Mouse (Mus musculus) embryonic facial prominence, embryonic 14.5 days (tissue): ENCODE results near the gene Xrcc1. TPM values are rescaled to one million over a fixed set of nuclear protein-coding genes. Genes with fewer than 3 reads are reported as not detected.

Experiments
- ATAC-seq: fragments of 200-750 bp; cut with Nextera tagmentation; 2 replicates; pipeline ENCODE4 v1.8.0; 2017; ENCODE audit warnings: low read depth, moderate number of reproducible peaks, moderate TSS enrichment
- DNase-seq: peaks from one replicate; pipeline ENCODE4 v3.0.0-alpha.2; 2015; ENCODE audit warnings: low spot score
- H3K27ac ChIP-seq: fragments of 300-500 bp; sonication (generic); replicated peaks from 2 replicates; pipeline ENCODE4 v1.5.1; 2014; ENCODE audit warnings: low read depth, mild to moderate bottlenecking, low read length, moderate library complexity
- H3K27me3 ChIP-seq: fragments of 300-500 bp; sonication (generic); replicated peaks from 2 replicates; pipeline ENCODE4 v1.6.1; 2014; ENCODE audit warnings: low read length; ENCODE audit not compliant: control insufficient read depth, insufficient read depth
- H3K36me3 ChIP-seq: fragments of 300-500 bp; sonication (generic); 2 replicates; pipeline ENCODE4 v1.6.1; 2014; ENCODE audit warnings: low read length, mixed read lengths; ENCODE audit not compliant: control insufficient read depth, insufficient read depth
- H3K4me1 ChIP-seq: fragments of 300-500 bp; sonication (generic); 2 replicates; pipeline ENCODE4 v1.6.1; 2014; ENCODE audit warnings: antibody characterized with exemption, low read length; ENCODE audit not compliant: control insufficient read depth, insufficient read depth
- H3K4me2 ChIP-seq: fragments of 300-500 bp; sonication (generic); 2 replicates; pipeline ENCODE4 v1.6.1; 2014; ENCODE audit warnings: low read depth, mild to moderate bottlenecking, low read length, moderate library complexity, mixed read lengths
- H3K4me3 ChIP-seq: fragments of 300-500 bp; sonication (generic); 2 replicates; pipeline ENCODE4 v1.5.1; 2014; ENCODE audit warnings: low read depth, mild to moderate bottlenecking, low read length
- H3K9ac ChIP-seq: fragments of 300-500 bp; sonication (generic); 2 replicates; pipeline ENCODE4 v1.6.1; 2014; ENCODE audit warnings: low read depth, mild to moderate bottlenecking, low read length, moderate library complexity, mixed read lengths
- H3K9me3 ChIP-seq: fragments of 300-500 bp; sonication (generic); 2 replicates; pipeline ENCODE4 v1.6.1; 2016; ENCODE audit warnings: low read length; ENCODE audit not compliant: control insufficient read depth
- WGBS: fragments of 180-500 bp; shearing (Covaris S2); extraction: QIAGEN DNeasy Blood & Tissue Kit; methylation state at CpG from one replicate; pipeline ENCODE4 v1.1.7; 2014; 5-methylcytosine and 5-hydroxymethylcytosine counted together
- polyA plus RNA-seq: library from polyadenylated mRNA; unstranded; fragments of >200 nt; fragmentation: Nextera tagmentation; extraction: Ambion mirVana; gene quantifications from 2 replicates; pipeline ENCODE4 v1.2.1, GENCODE M21; 2014

The Xrcc1 gene
- polyA plus RNA-seq, 1 experiment from 2014 or later: 88.4 TPM

- WGBS: 1% methylated on average over 38 of the region's 39 CpGs
- H3K4me1 ChIP-seq: peaks cover 4% of the 10 kb centered on the region; the same call in 1 of the 2 replicates
- peak overlapping the region; percentile 75 for H3K4me3 ChIP-seq
- ATAC-seq (peak; percentile 96), DNase-seq (peak; percentile 78)
- no peaks in the 10 kb centered on the region for H3K27me3 ChIP-seq
- no peak overlapping the region for H3K27ac ChIP-seq
- H3K9ac ChIP-seq: peak overlapping the region; percentile 78
- H3K4me2 ChIP-seq: peak overlapping the region; percentile 82
- no peaks in the 10 kb centered on the region for H3K9me3 ChIP-seq
- H3K36me3 ChIP-seq: no peaks in the 10 kb centered on the region
Measured at GRCm38 (mm10) chr7:24593621-24594308, 47.7 kb downstream of the Xrcc1 start.

- peak; percentile 2; the same call in 1 of the 2 replicates for ATAC-seq
Measured at GRCm38 (mm10) chr7:24594309-24594803, 48.3 kb downstream of the Xrcc1 start.

GRCm38 (mm10) chr7:24595464-24595863 lies 49.4 kb downstream of the Xrcc1 start:
- H3K9me3 ChIP-seq: no peaks in the 10 kb centered on the region
- peaks cover 4% of the 10 kb centered on the region; the same call in 1 of the 2 replicates for H3K4me1 ChIP-seq
- no peak overlapping the region for H3K27ac ChIP-seq
- H3K36me3 ChIP-seq: no peaks in the 10 kb centered on the region
- ATAC-seq (no peak), DNase-seq (no peak)
- H3K27me3 ChIP-seq: no peaks in the 10 kb centered on the region
- no peak overlapping the region for H3K4me3 ChIP-seq
- no peak overlapping the region for H3K4me2 ChIP-seq
- 84% methylated on average over 2 of the region's 2 CpGs for WGBS
- no peak overlapping the region for H3K9ac ChIP-seq

More at GRCm38 (mm10) chr7:24594309-24594803, 48.3 kb downstream of the Xrcc1 start:
- Histone ChIP-seq H3K9me3 (no peaks in the 10 kb centered on the region), H3K4me2 (peak overlapping the region; percentile 82), H3K4me1 (peaks cover 4% of the 10 kb centered on the region; the same call in 1 of the 2 replicates), H3K27me3 (no peaks in the 10 kb centered on the region), H3K4me3 (peak overlapping the region; percentile 75), H3K27ac (no peak overlapping the region), H3K9ac (peak overlapping the region; percentile 78), H3K36me3 (no peaks in the 10 kb centered on the region)
- 4% methylated on average over 13 of the region's 13 CpGs for WGBS
- no peak for DNase-seq

GRCm38 (mm10) chr7:24598121-24598520 lies 52.0 kb downstream of the Xrcc1 start:
- ATAC-seq: no peak
- no peaks in the 10 kb centered on the region for H3K36me3 ChIP-seq
- peaks cover 4% of the 10 kb centered on the region; the same call in 1 of the 2 replicates for H3K4me1 ChIP-seq
- H3K9ac ChIP-seq: no peak overlapping the region
- H3K27ac ChIP-seq: no peak overlapping the region
- H3K4me3 ChIP-seq: no peak overlapping the region
- no peaks in the 10 kb centered on the region for H3K9me3 ChIP-seq
- H3K4me2 ChIP-seq: no peak overlapping the region
- no peaks in the 10 kb centered on the region for H3K27me3 ChIP-seq
- no peak for DNase-seq
- 68% methylated on average over 4 of the region's 4 CpGs for WGBS

GRCm38 (mm10) chr7:24599211-24600067 lies 53.4 kb downstream of the Xrcc1 start:
- no peak overlapping the region for H3K27ac ChIP-seq
- WGBS: 65% methylated on average over 15 of the region's 15 CpGs
- H3K9me3 ChIP-seq: no peaks in the 10 kb centered on the region
- no peak overlapping the region for H3K9ac ChIP-seq
- no peaks in the 10 kb centered on the region for H3K36me3 ChIP-seq
- H3K27me3 ChIP-seq: no peaks in the 10 kb centered on the region
- H3K4me2 ChIP-seq: no peak overlapping the region
- ATAC-seq (no peak), DNase-seq (no peak)
- peaks cover 4% of the 10 kb centered on the region; the same call in 1 of the 2 replicates for H3K4me1 ChIP-seq
- H3K4me3 ChIP-seq: no peak overlapping the region

- WGBS: 5% methylated on average over 13 of the region's 13 CpGs
- H3K9me3 ChIP-seq: no peaks in the 10 kb centered on the region
Measured at GRCm38 (mm10) chr7:24600941-24601597, 55.0 kb downstream of the Xrcc1 start.

GRCm38 (mm10) chr7:24605561-24605960 lies 59.5 kb downstream of the Xrcc1 start:
- Histone ChIP-seq H3K9me3 (no peaks in the 10 kb centered on the region), H3K4me2 (no peak overlapping the region), H3K27me3 (peaks cover 13% of the 10 kb centered on the region), H3K36me3 (no peaks in the 10 kb centered on the region), H3K4me3 (no peak overlapping the region), H3K9ac (no peak overlapping the region), H3K4me1 (peaks cover 5% of the 10 kb centered on the region; the same call in 1 of the 2 replicates), H3K27ac (no peak overlapping the region)
- WGBS: 83% methylated on average over 7 of the region's 7 CpGs
- DNase-seq (peak; percentile 39), ATAC-seq (no peak)

More at GRCm38 (mm10) chr7:24600941-24601597, 55.0 kb downstream of the Xrcc1 start:
- Histone ChIP-seq H3K27ac (no peak overlapping the region), H3K27me3 (no peaks in the 10 kb centered on the region), H3K9ac (no peak overlapping the region), H3K36me3 (no peaks in the 10 kb centered on the region), H3K4me2 (peak overlapping the region; percentile 44), H3K4me3 (no peak overlapping the region), H3K4me1 (no peaks in the 10 kb centered on the region)
- peak; percentile 95 for ATAC-seq
- DNase-seq: peak; percentile 96

- no peaks in the 10 kb centered on the region for H3K36me3 ChIP-seq
- H3K9ac ChIP-seq: no peak overlapping the region
- H3K27ac ChIP-seq: no peak overlapping the region
- no peak overlapping the region for H3K4me2 ChIP-seq
- ATAC-seq (no peak), DNase-seq (no peak)
- peaks cover 10% of the 10 kb centered on the region; the same call in 1 of the 2 replicates for H3K4me1 ChIP-seq
- peaks cover 18% of the 10 kb centered on the region for H3K27me3 ChIP-seq
- H3K9me3 ChIP-seq: no peaks in the 10 kb centered on the region
- WGBS: 83% methylated on average over 7 of the region's 7 CpGs
- H3K4me3 ChIP-seq: no peak overlapping the region
Measured at GRCm38 (mm10) chr7:24606046-24606445, 60.0 kb downstream of the Xrcc1 start.
